ENCODE assay signal across 24 mouse cellular contexts in the genomic region with DNA sequence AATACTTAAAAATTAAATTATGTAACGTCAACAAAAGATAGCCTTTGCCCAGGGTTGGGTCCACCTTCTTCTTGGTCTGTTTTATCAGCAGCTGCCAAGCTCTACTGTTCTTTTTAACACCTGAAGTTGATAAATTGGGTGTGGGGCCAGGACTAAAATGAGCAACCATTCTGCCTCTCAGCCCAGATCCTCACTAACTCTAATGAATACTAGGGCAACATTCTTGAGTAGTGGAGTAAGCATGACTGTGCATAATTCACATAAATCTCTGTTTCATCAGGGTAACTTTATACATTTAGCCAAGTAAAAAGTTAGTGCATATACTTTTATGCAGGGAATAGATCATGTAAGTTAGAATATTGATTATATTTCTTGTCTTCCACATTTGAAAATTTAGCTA.
"Had no signal": no experiment of that assay in that cellular context is flagged by ENCODE, and none has a peak within 500 bp of the region (broad histone marks: within the 10 kb centered on the region; RNA-seq: fewer than 3 reads in every experiment).

No protein-coding gene starts in this region.

- H3K4me1 ChIP-seq: heart, embryonic 13.5 days; heart, embryonic 15.5 days; hindbrain, embryonic 13.5 days; hindbrain, embryonic 15.5 days; limb, embryonic 13.5 days; limb, embryonic 15.5 days; liver, embryonic 12.5 days had no signal

- DNase-seq: gastrocnemius, postnatal 14 days; gastrocnemius, postnatal 36 days; heart, adult 11 months; heart, adult 2 months; heart, postnatal 14 days; heart, postnatal 36 days; kidney, adult 11 months; kidney, adult 8-10 months; kidney, postnatal 10 days; kidney, postnatal 25 days; kidney, postnatal 4 days; left cerebral cortex, postnatal 4 days had no signal

- H3K9me3 ChIP-seq: heart, embryonic 13.5 days; heart, embryonic 15.5 days; hindbrain, embryonic 13.5 days; hindbrain, embryonic 15.5 days; limb, embryonic 13.5 days; limb, embryonic 15.5 days; liver, embryonic 12.5 days had no signal

- H3K9ac ChIP-seq: heart, embryonic 13.5 days; heart, embryonic 15.5 days; hindbrain, embryonic 13.5 days; hindbrain, embryonic 15.5 days; limb, embryonic 13.5 days; limb, embryonic 15.5 days; liver, embryonic 12.5 days had no signal

- H3K4me3 ChIP-seq: heart, adult 2 months; heart, embryonic 13.5 days; heart, embryonic 15.5 days; hindbrain, embryonic 13.5 days; hindbrain, embryonic 15.5 days; layer of hippocampus, adult 2 months; left cerebral cortex, adult 2 months; limb, embryonic 13.5 days; limb, embryonic 15.5 days; liver, embryonic 12.5 days had no signal

- H3K4me2 ChIP-seq: heart, embryonic 11.5 days; heart, embryonic 13.5 days; heart, embryonic 15.5 days; hindbrain, embryonic 13.5 days; hindbrain, embryonic 15.5 days; limb, embryonic 13.5 days; limb, embryonic 15.5 days; liver, embryonic 12.5 days had no signal

- ATAC-seq: hindbrain, postnatal 0 days; intestine, embryonic 16.5 days; liver, embryonic 12.5 days had no signal

- H3K36me3 ChIP-seq: heart, embryonic 13.5 days; heart, embryonic 15.5 days; hindbrain, embryonic 13.5 days; hindbrain, embryonic 15.5 days; limb, embryonic 13.5 days; limb, embryonic 15.5 days; liver, embryonic 12.5 days had no signal

- H3K27me3 ChIP-seq: heart, embryonic 13.5 days; heart, embryonic 15.5 days; hindbrain, embryonic 13.5 days; hindbrain, embryonic 15.5 days; limb, embryonic 13.5 days; limb, embryonic 15.5 days; liver, embryonic 12.5 days had no signal

- H3K27ac ChIP-seq: heart, adult 2 months; heart, embryonic 13.5 days; heart, embryonic 15.5 days; hindbrain, embryonic 13.5 days; hindbrain, embryonic 15.5 days; hindbrain, postnatal 0 days; layer of hippocampus, adult 2 months; left cerebral cortex, adult 2 months; limb, embryonic 13.5 days; limb, embryonic 15.5 days; liver, embryonic 12.5 days had no signal
